Mouse (Mus musculus) heart, embryonic 11.5 days (tissue): ENCODE measurements at regions not wholly inside any gene's neighbourhood (a gene's known extent, or its start where the extent isn't known, plus 50 kb on each side); places are given as distances from the start of the nearest gene placed in this dataset.

Experiments used
- ATAC-seq: fragments of 200-750 bp; cut with Nextera tagmentation; replicated peaks from 2 replicates; pipeline ENCODE4 v1.8.0; 2017; ENCODE audit warnings: moderate library complexity; ENCODE audit not compliant: insufficient number of reproducible peaks, low FRiP score, low TSS enrichment
- H3K27ac ChIP-seq: fragments of 300-500 bp; sonication (generic); 2 replicates; pipeline ENCODE4 v1.5.1; 2014; ENCODE audit warnings: mild to moderate bottlenecking, low read depth, low read length
- H3K27me3 ChIP-seq: fragments of 300-500 bp; sonication (generic); 2 replicates; pipeline ENCODE4 v1.6.1; 2014; ENCODE audit warnings: mild to moderate bottlenecking, low read length, mixed read lengths; ENCODE audit not compliant: control insufficient read depth, insufficient read depth
- H3K36me3 ChIP-seq: fragments of 300-500 bp; sonication (generic); 2 replicates; pipeline ENCODE4 v1.6.1; 2014; ENCODE audit warnings: mild to moderate bottlenecking, low read length, moderate library complexity, mixed read lengths; ENCODE audit not compliant: control insufficient read depth, insufficient read depth
- H3K4me1 ChIP-seq: fragments of 300-500 bp; sonication (generic); 2 replicates; pipeline ENCODE4 v1.6.1; 2014; ENCODE audit warnings: low read length; ENCODE audit not compliant: control insufficient read depth, insufficient read depth
- H3K4me2 ChIP-seq: fragments of 300-500 bp; sonication (generic); 2 replicates; pipeline ENCODE4 v1.6.1; 2014; ENCODE audit warnings: mild to moderate bottlenecking, moderate library complexity
- H3K4me3 ChIP-seq: fragments of 300-500 bp; sonication (generic); 2 replicates; pipeline ENCODE4 v1.5.1; 2014; ENCODE audit warnings: low read depth, low read length
- H3K9ac ChIP-seq: fragments of 300-500 bp; sonication (generic); 2 replicates; pipeline ENCODE4 v1.6.1; 2014; ENCODE audit warnings: mild to moderate bottlenecking, low read depth, low read length, moderate library complexity
- H3K9me3 ChIP-seq: fragments of 300-500 bp; sonication (generic); replicated peaks from 2 replicates; pipeline ENCODE4 v1.6.1; 2016; ENCODE audit warnings: low read length; ENCODE audit not compliant: control insufficient read depth
- WGBS: fragments of 180-500 bp; shearing (Covaris S2); extraction: QIAGEN DNeasy Blood & Tissue Kit; methylation state at CpG from one replicate; pipeline ENCODE4 v1.1.7; 2014; ENCODE audit not compliant: insufficient replicate concordance; 5-methylcytosine and 5-hydroxymethylcytosine counted together

GRCm38 (mm10) chr10:96398562-96399288 is 218.1 kb upstream of the Btg1 start:
- no peaks in the 10 kb centered on the region for H3K27me3 ChIP-seq

GRCm38 (mm10) chr10:96399636-96400400 is 217.0 kb upstream of the Btg1 start:
- Histone ChIP-seq H3K4me2 (no peak overlapping the region), H3K4me3 (no peak overlapping the region), H3K9me3 (no peaks in the 10 kb centered on the region), H3K36me3 (no peaks in the 10 kb centered on the region), H3K9ac (no peak overlapping the region), H3K27ac (no peak overlapping the region), H3K27me3 (no peaks in the 10 kb centered on the region), H3K4me1 (no peaks in the 10 kb centered on the region)
- ATAC-seq = no peak
- WGBS = 58% methylated on average over 8 of the region's 8 CpGs

More at GRCm38 (mm10) chr10:96398562-96399288, 218.1 kb upstream of the Btg1 start:
- no peak overlapping the region for H3K4me2 ChIP-seq
- H3K9me3 ChIP-seq = no peaks in the 10 kb centered on the region
- no peaks in the 10 kb centered on the region for H3K4me1 ChIP-seq
- no peak for ATAC-seq
- 80% methylated on average over 9 of the region's 9 CpGs for WGBS
- H3K9ac ChIP-seq = no peak overlapping the region
- H3K36me3 ChIP-seq = no peaks in the 10 kb centered on the region
- H3K4me3 ChIP-seq = no peak overlapping the region
- H3K27ac ChIP-seq = no peak overlapping the region

- no peak for ATAC-seq
- Histone ChIP-seq H3K27me3 (no peaks in the 10 kb centered on the region), H3K9me3 (no peaks in the 10 kb centered on the region), H3K4me2 (no peak overlapping the region), H3K27ac (no peak overlapping the region), H3K9ac (no peak overlapping the region), H3K4me3 (no peak overlapping the region), H3K4me1 (no peaks in the 10 kb centered on the region), H3K36me3 (no peaks in the 10 kb centered on the region)
- WGBS = 76% methylated on average over 6 of the region's 6 CpGs
Measured at GRCm38 (mm10) chr10:96400793-96401192, 216.0 kb upstream of the Btg1 start.

- H3K9me3 ChIP-seq = no peaks in the 10 kb centered on the region
- H3K27ac ChIP-seq = no peak overlapping the region
Measured at GRCm38 (mm10) chr10:96406306-96406705, 210.5 kb upstream of the Btg1 start.

GRCm38 (mm10) chr10:96407846-96408245 is 209.0 kb upstream of the Btg1 start:
- 69% methylated on average over 3 of the region's 3 CpGs for WGBS
- H3K36me3 ChIP-seq = no peaks in the 10 kb centered on the region
- no peak for ATAC-seq
- no peaks in the 10 kb centered on the region for H3K4me1 ChIP-seq
- no peak overlapping the region for H3K4me3 ChIP-seq
- no peak overlapping the region for H3K4me2 ChIP-seq
- H3K9me3 ChIP-seq = no peaks in the 10 kb centered on the region
- H3K9ac ChIP-seq = no peak overlapping the region
- no peaks in the 10 kb centered on the region for H3K27me3 ChIP-seq
- H3K27ac ChIP-seq = no peak overlapping the region

More at GRCm38 (mm10) chr10:96406306-96406705, 210.5 kb upstream of the Btg1 start:
- no peaks in the 10 kb centered on the region for H3K27me3 ChIP-seq
- H3K4me1 ChIP-seq = no peaks in the 10 kb centered on the region
- WGBS = 73% methylated on average over 5 of the region's 5 CpGs
- H3K4me2 ChIP-seq = no peak overlapping the region
- no peak overlapping the region for H3K9ac ChIP-seq
- H3K36me3 ChIP-seq = no peaks in the 10 kb centered on the region
- ATAC-seq = no peak
- no peak overlapping the region for H3K4me3 ChIP-seq

GRCm38 (mm10) chr10:96408250-96408649 is 208.6 kb upstream of the Btg1 start:
- 46% methylated on average over 2 of the region's 2 CpGs for WGBS
- Histone ChIP-seq H3K36me3 (no peaks in the 10 kb centered on the region), H3K9me3 (no peaks in the 10 kb centered on the region), H3K4me3 (no peak overlapping the region), H3K4me2 (no peak overlapping the region), H3K9ac (no peak overlapping the region), H3K27me3 (no peaks in the 10 kb centered on the region), H3K27ac (no peak overlapping the region), H3K4me1 (no peaks in the 10 kb centered on the region)
- ATAC-seq = no peak

GRCm38 (mm10) chr10:96410028-96410427 is 206.8 kb upstream of the Btg1 start:
- ATAC-seq = no peak
- Histone ChIP-seq H3K4me2 (no peak overlapping the region), H3K9ac (no peak overlapping the region), H3K27me3 (no peaks in the 10 kb centered on the region), H3K36me3 (no peaks in the 10 kb centered on the region), H3K9me3 (no peaks in the 10 kb centered on the region), H3K4me1 (no peaks in the 10 kb centered on the region), H3K27ac (no peak overlapping the region), H3K4me3 (no peak overlapping the region)
- 82% methylated on average over 6 of the region's 6 CpGs for WGBS

- ATAC-seq = no peak
Measured at GRCm38 (mm10) chr10:96414807-96415206, 202.0 kb upstream of the Btg1 start.

More at GRCm38 (mm10) chr10:96414807-96415206, 202.0 kb upstream of the Btg1 start:
- Histone ChIP-seq H3K4me3 (no peak overlapping the region), H3K4me2 (no peak overlapping the region), H3K9ac (no peak overlapping the region), H3K27ac (no peak overlapping the region), H3K36me3 (no peaks in the 10 kb centered on the region), H3K4me1 (no peaks in the 10 kb centered on the region), H3K9me3 (no peaks in the 10 kb centered on the region), H3K27me3 (no peaks in the 10 kb centered on the region)
- 92% methylated on average over 11 of the region's 11 CpGs for WGBS
